8 mouse cellular contexts compared by ENCODE assay signal in the genomic region with DNA sequence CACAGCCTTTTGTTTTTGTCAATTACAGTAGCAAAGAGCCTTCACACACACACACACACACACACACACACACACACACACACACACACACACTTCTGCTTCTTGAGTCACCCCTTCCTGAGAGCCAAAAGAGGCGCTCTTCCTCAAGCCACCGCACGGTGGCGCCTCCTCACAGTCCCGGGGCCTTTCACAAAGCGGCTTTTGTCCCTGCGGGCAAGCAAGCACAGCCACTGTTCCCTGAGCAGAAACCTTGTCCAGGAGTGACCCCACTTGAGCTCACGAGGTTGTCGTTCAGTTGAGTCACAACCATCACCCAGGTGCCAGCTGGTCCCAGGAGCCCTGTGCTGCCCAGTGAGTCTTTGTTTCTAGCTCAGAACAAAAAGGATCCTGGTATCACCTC. TPM values are rescaled to one million over a fixed set of nuclear protein-coding genes. Genes with fewer than 3 reads are reported as not detected.
DNase-seq lines count a peak whose midpoint lies in the region; ATAC-seq lines count a peak whose summit lies in the region.

No protein-coding gene starts in this region.

- DNase-seq in adipocyte (ENCODE audit: low spot score) = peak; percentile 87
- DNase-seq in cerebellum, postnatal 36 days = peak; percentile 65 to 73
- DNase-seq in gastrocnemius, adult 8-10 months (ENCODE audit: low spot score in 2 of 2) = peak; percentile 26 to 46
- DNase-seq in left cerebral cortex, adult 8-10 months (ENCODE audit: low spot score in 2 of 2) = peak; percentile 67 to 69
- DNase-seq in mesoderm, embryonic 11.5 days (ENCODE audit: low read depth, low spot score) = peak; percentile 89
- DNase-seq in right cerebral cortex, postnatal 25 days = peak; percentile 74
- DNase-seq in urinary bladder, postnatal 14 days (ENCODE audit: low spot score) = peak; percentile 82

- ATAC-seq in inflammation-experienced regulatory T-cells, adult 6 months = peak; percentile 58

RNA-seq across cellular contexts. Expression of a gene that starts 21.3 kb away (rescaled TPM):
- 10 to 100 TPM; 13.9 to 19.9 (median 16.6) TPM for total RNA-seq in gastrocnemius, adult 8-10 months (2022)
- 10 to 100 TPM; 59.9 to 82.1 (median 65.5) TPM for polyA plus RNA-seq in inflammation-experienced regulatory T-cells, adult 6 months (2017; shearing (Covaris generic))
- total RNA-seq in left cerebral cortex, adult 8-10 months (2022) = 10 to 100 TPM; 32.4 to 41.1 (median 34.5) TPM

RNA-seq across cellular contexts. Expression of a gene that starts 53.8 kb away (rescaled TPM):
- 1 to 10 TPM in 1 of 4 experiments, under 1 TPM in 3; 0.56 to 1.4 (median 0.73) TPM for total RNA-seq in gastrocnemius, adult 8-10 months (2022)
- not detected for polyA plus RNA-seq in inflammation-experienced regulatory T-cells, adult 6 months (2017; shearing (Covaris generic))
- 10 to 100 TPM; 10.2 to 13.8 (median 13.0) TPM for total RNA-seq in left cerebral cortex, adult 8-10 months (2022)

Comparison
In these comparisons a context has a peak if more than half of its experiments do, and no peak if none do; other contexts are left out.
1. Peak in every context shown above with its lines: DNase-seq and ATAC-seq.
2. DNase-seq: peak in every context shown above with its lines; median percentile 89 in mesoderm, embryonic 11.5 days; 87 in adipocyte; 82 in urinary bladder, postnatal 14 days; 74 in right cerebral cortex, postnatal 25 days; 69 in cerebellum, postnatal 36 days; 68 in left cerebral cortex, adult 8-10 months; 36 in gastrocnemius, adult 8-10 months.
3. RNA of a gene that starts 53.8 kb away (total RNA-seq): 10.2 to 13.8 TPM in left cerebral cortex, adult 8-10 months; 0.56 to 1.4 TPM in gastrocnemius, adult 8-10 months; every median in the first group is over 4 times any median in the second.